Mouse (Mus musculus): ENCODE measurements at regions not wholly inside any gene's neighbourhood (a gene's known extent, or its start where the extent isn't known, plus 50 kb on each side); places are given as distances from the start of the nearest gene placed in this dataset.

GRCm38 (mm10) chr15:24550108-24550507 lies 863.5 kb downstream of the Basp1 start:
- dilution Hi-C loops (cut with MboI; ENCODE audit: extremely low pct_ligation_motif_present, extremely low pct_unique_long_range_greater_than_20kb, low sequenced_read_pairs), result no loop called here
- Histone ChIP-seq H3K79me2 (replicated peaks; ENCODE audit: control insufficient read depth, extremely low read depth, insufficient read depth, poor library complexity, severe bottlenecking) (no peaks in the 10 kb centered on the region), H3K4me3 (replicated peaks in 1 of 3; ENCODE audit: low read depth in 2 of 3, low read length in 2 of 3, poor library complexity in 1 of 3) (no peak overlapping the region), H3K9me3 (replicated peaks; ENCODE audit: low read length) (no peaks in the 10 kb centered on the region), H3K27ac (ENCODE audit: insufficient read depth, low read depth) (no peak overlapping the region), H3K36me3 (replicated peaks in 1 of 2; ENCODE audit: control insufficient read depth in 1 of 2, insufficient read depth in 1 of 2, low read length in 1 of 2) (no peaks in the 10 kb centered on the region), H3K27me3 (replicated peaks) (no peaks in the 10 kb centered on the region), H3K4me2 (ENCODE audit: insufficient read depth, low read depth, poor library complexity, severe bottlenecking) (no peak overlapping the region), H3K9ac (ENCODE audit: insufficient read depth, low read depth) (no peak overlapping the region), H3K4me1 (ENCODE audit: control insufficient read depth in 1 of 2, insufficient read depth in 2 of 2) (no peaks in the 10 kb centered on the region)
- TF ChIP-seq TBP (conservative IDR thresholded peaks at IDR 0.05; ENCODE audit: low read depth, low read length) (no peak), KAT2A (IDR thresholded peaks at IDR 0.05; ENCODE audit: insufficient replicate concordance, low read length) (no peak), ZKSCAN1 (IDR thresholded peaks at IDR 0.05; ENCODE audit: borderline replicate concordance, low read depth, low read length) (no peak), ETS1 (conservative IDR thresholded peaks at IDR 0.05; ENCODE audit: low read depth, low read length) (no peak), HCFC1 (IDR thresholded peaks at IDR 0.05; ENCODE audit: low read depth, low read length) (no peak), MAFK (IDR thresholded peaks at IDR 0.05; ENCODE audit: insufficient replicate concordance, low read length) (no peak), MEF2A (IDR thresholded peaks at IDR 0.05; ENCODE audit: borderline replicate concordance, low read depth, low read length) (no peak), PAX5 (IDR thresholded peaks at IDR 0.05; ENCODE audit: low read length) (no peak), POLR2AphosphoS2 (IDR thresholded peaks at IDR 0.05; ENCODE audit: low read depth, low read length) (no peak), NELFE (IDR thresholded peaks at IDR 0.05; ENCODE audit: low read depth, low read length) (no peak), MAZ (IDR thresholded peaks at IDR 0.05; ENCODE audit: low read depth, low read length) (no peak), BHLHE40 (IDR thresholded peaks at IDR 0.05; ENCODE audit: low read depth, low read length) (no peak), MXI1 (IDR thresholded peaks at IDR 0.05; ENCODE audit: low read depth, low read length) (no peak), UBTF (IDR thresholded peaks at IDR 0.05; ENCODE audit: low read depth, low read length) (no peak), RAD21 (IDR thresholded peaks at IDR 0.05; ENCODE audit: low read depth, low read length) (no peak), SMC3 (IDR thresholded peaks at IDR 0.05; ENCODE audit: low read depth, low read length) (no peak), JUN (IDR thresholded peaks at IDR 0.05; ENCODE audit: insufficient read depth, low read depth, low read length) (no peak), SIN3A (IDR thresholded peaks at IDR 0.05; ENCODE audit: low read length) (no peak), IRF4 (IDR thresholded peaks at IDR 0.05; ENCODE audit: low read depth, low read length) (no peak)
- DNase-seq (ENCODE audit: extremely low read depth), result no peak
- in situ Hi-C loops (cut with MboI; ENCODE audit: low pct_ligation_motif_present, low pct_unique_long_range_greater_than_20kb, low sequenced_read_pairs), result no loop called here

GRCm38 (mm10) chr15:24530065-24530464 lies 883.5 kb downstream of the Basp1 start:
- in situ Hi-C loops (cut with MboI; ENCODE audit: low pct_ligation_motif_present, low pct_unique_long_range_greater_than_20kb, low sequenced_read_pairs), result no loop called here
- Histone ChIP-seq H3K27ac (ENCODE audit: insufficient read depth, low read depth) (no peak overlapping the region), H3K4me1 (ENCODE audit: control insufficient read depth in 1 of 2, insufficient read depth in 2 of 2) (no peaks in the 10 kb centered on the region), H3K27me3 (replicated peaks) (no peaks in the 10 kb centered on the region), H3K4me2 (ENCODE audit: insufficient read depth, low read depth, poor library complexity, severe bottlenecking) (no peak overlapping the region), H3K4me3 (replicated peaks in 1 of 3; ENCODE audit: low read depth in 2 of 3, low read length in 2 of 3, poor library complexity in 1 of 3) (no peak overlapping the region), H3K9me3 (replicated peaks; ENCODE audit: low read length) (peaks cover 10% of the 10 kb centered on the region), H3K9ac (ENCODE audit: insufficient read depth, low read depth) (no peak overlapping the region), H3K79me2 (replicated peaks; ENCODE audit: control insufficient read depth, extremely low read depth, insufficient read depth, poor library complexity, severe bottlenecking) (no peaks in the 10 kb centered on the region), H3K36me3 (replicated peaks in 1 of 2; ENCODE audit: control insufficient read depth in 1 of 2, insufficient read depth in 1 of 2, low read length in 1 of 2) (no peaks in the 10 kb centered on the region)
- no peak for DNase-seq (ENCODE audit: extremely low read depth)
- dilution Hi-C loops (cut with MboI; ENCODE audit: extremely low pct_ligation_motif_present, extremely low pct_unique_long_range_greater_than_20kb, low sequenced_read_pairs), result no loop called here
- TF ChIP-seq CHD1 (IDR thresholded peaks at IDR 0.05; ENCODE audit: low read depth, low read length), result no peak
- no peak for TF ChIP-seq CHD2 (IDR thresholded peaks at IDR 0.05; ENCODE audit: low read length)
- no peak for TF ChIP-seq ZNF384 (IDR thresholded peaks at IDR 0.05; ENCODE audit: low read depth, low read length)
- no peak for TF ChIP-seq ETS1 (conservative IDR thresholded peaks at IDR 0.05; ENCODE audit: low read depth, low read length)

Data from CH12.LX (cell line).